Mouse (Mus musculus) heart, embryonic 10.5 days (tissue): ENCODE data around the gene AC109138.7. TPM values are rescaled to one million over a fixed set of nuclear protein-coding genes. Genes with fewer than 3 reads are reported as not detected.

Source experiments
- DNase-seq: peaks from one replicate; pipeline ENCODE4 v3.0.0-alpha.2; 2017; ENCODE audit warnings: low spot score
- H3K27ac ChIP-seq: fragments of 300-500 bp; sonication (generic); 2 replicates; pipeline ENCODE4 v1.5.1; 2016; ENCODE audit warnings: mild to moderate bottlenecking
- H3K27me3 ChIP-seq: fragments of 300-500 bp; sonication (generic); 2 replicates; pipeline ENCODE4 v1.6.1; 2016; ENCODE audit warnings: mild to moderate bottlenecking; ENCODE audit not compliant: poor library complexity, insufficient read depth, severe bottlenecking
- H3K36me3 ChIP-seq: fragments of 300-500 bp; sonication (generic); 2 replicates; pipeline ENCODE4 v1.6.1; 2016; ENCODE audit warnings: mild to moderate bottlenecking, moderate library complexity
- H3K4me1 ChIP-seq: fragments of 300-500 bp; sonication (generic); 2 replicates; pipeline ENCODE4 v1.6.1; 2016; ENCODE audit warnings: mild to moderate bottlenecking
- H3K4me3 ChIP-seq: fragments of 300-500 bp; sonication (generic); 2 replicates; pipeline ENCODE4 v1.5.1; 2016; ENCODE audit warnings: mild to moderate bottlenecking, moderate library complexity
- H3K9me3 ChIP-seq: fragments of 300-500 bp; sonication (generic); 2 replicates; pipeline ENCODE4 v1.6.1; 2016; ENCODE audit warnings: mild to moderate bottlenecking, moderate library complexity
- WGBS: fragments of 180-500 bp; shearing (Covaris S2); methylation state at CpG from one replicate; pipeline ENCODE4 v1.1.7; 2016; 5-methylcytosine and 5-hydroxymethylcytosine counted together
- polyA plus RNA-seq: library from polyadenylated mRNA; unstranded; fragments of >200 nt; fragmentation: Nextera tagmentation; extraction: Ambion mirVana; gene quantifications from 2 replicates; pipeline ENCODE4 v1.2.1, GENCODE M21; 2016

AC109138.7 gene
- polyA plus RNA-seq, 1 experiment from 2014 or later: not detected

- 0 out of 2 replicates have a peak overlapping the region, but pooled peaks have one; percentile 2 for H3K27ac ChIP-seq
- 0 out of 2 replicates have a peak, but pooled peaks cover 2% of the 10 kb centered on the region for H3K36me3 ChIP-seq
- peaks cover 34% of the 10 kb centered on the region for H3K27me3 ChIP-seq
- 54% methylated on average over 5 of the region's 5 CpGs for WGBS
- no peaks in the 10 kb centered on the region for H3K9me3 ChIP-seq
- DNase-seq: no peak
- H3K4me3 ChIP-seq: no peak overlapping the region
- peaks cover 25% of the 10 kb centered on the region for H3K4me1 ChIP-seq
Observed at GRCm38 (mm10) chr19:4227446-4227845, 13.3 kb downstream of the AC109138.7 start.

- DNase-seq: no peak
- no peaks in the 10 kb centered on the region for H3K36me3 ChIP-seq
- H3K4me3 ChIP-seq: no peak overlapping the region
- peaks cover 31% of the 10 kb centered on the region for H3K27me3 ChIP-seq
- H3K9me3 ChIP-seq: no peaks in the 10 kb centered on the region
- WGBS: 22% methylated on average over 8 of the region's 8 CpGs
- H3K27ac ChIP-seq: peak overlapping the region; percentile 2; the same call in 1 of the 2 replicates
- H3K4me1 ChIP-seq: peaks cover 27% of the 10 kb centered on the region
Observed at GRCm38 (mm10) chr19:4227894-4228678, 13.9 kb downstream of the AC109138.7 start.

GRCm38 (mm10) chr19:4228891-4229290, 14.7 kb downstream of the AC109138.7 start:
- no peak overlapping the region for H3K4me3 ChIP-seq
- no peaks in the 10 kb centered on the region for H3K36me3 ChIP-seq
- WGBS: 75% methylated on average over 4 of the region's 4 CpGs
- no peak for DNase-seq
- H3K4me1 ChIP-seq: peaks cover 27% of the 10 kb centered on the region
- H3K9me3 ChIP-seq: no peaks in the 10 kb centered on the region
- no peak overlapping the region for H3K27ac ChIP-seq
- H3K27me3 ChIP-seq: peaks cover 31% of the 10 kb centered on the region

- Histone ChIP-seq H3K27me3 (peaks cover 31% of the 10 kb centered on the region), H3K9me3 (no peaks in the 10 kb centered on the region), H3K36me3 (no peaks in the 10 kb centered on the region), H3K27ac (peak overlapping the region; percentile 60; the same call in 1 of the 2 replicates), H3K4me3 (no peak overlapping the region), H3K4me1 (peaks cover 27% of the 10 kb centered on the region)
- WGBS: 33% methylated on average over 9 of the region's 9 CpGs
- no peak for DNase-seq
Observed at GRCm38 (mm10) chr19:4229451-4230076, 15.4 kb downstream of the AC109138.7 start.

GRCm38 (mm10) chr19:4230415-4230814, 16.3 kb downstream of the AC109138.7 start:
- peak overlapping the region; percentile 36 for H3K27ac ChIP-seq
- WGBS: 68% methylated on average over 8 of the region's 8 CpGs
- peaks cover 31% of the 10 kb centered on the region for H3K27me3 ChIP-seq

GRCm38 (mm10) chr19:4231253-4232185, 17.4 kb downstream of the AC109138.7 start, which contains the start of gene Pold4:
Gene Pold4 (plus strand): TSS chr19:4231899.
- Histone ChIP-seq H3K27me3 (peaks cover 31% of the 10 kb centered on the region), H3K4me1 (peaks cover 27% of the 10 kb centered on the region), H3K27ac (peak within 1 kb of the TSS; percentile 83), H3K4me3 (peak within 1 kb of the TSS; percentile 63), H3K9me3 (no peaks in the 10 kb centered on the region), H3K36me3 (no peaks in the 10 kb centered on the region)
- DNase-seq: peak; percentile 98
- WGBS: 12% methylated on average over 26 of the region's 26 CpGs

More at GRCm38 (mm10) chr19:4230415-4230814, 16.3 kb downstream of the AC109138.7 start:
- Histone ChIP-seq H3K4me3 (no peak overlapping the region), H3K4me1 (peaks cover 27% of the 10 kb centered on the region), H3K9me3 (no peaks in the 10 kb centered on the region), H3K36me3 (no peaks in the 10 kb centered on the region)
- no peak for DNase-seq

GRCm38 (mm10) chr19:4232186-4232572, 18.0 kb downstream of the AC109138.7 start:
- Histone ChIP-seq H3K9me3 (no peaks in the 10 kb centered on the region), H3K4me1 (peaks cover 27% of the 10 kb centered on the region), H3K4me3 (peak overlapping the region; percentile 63), H3K36me3 (no peaks in the 10 kb centered on the region), H3K27me3 (peaks cover 25% of the 10 kb centered on the region), H3K27ac (peak overlapping the region; percentile 83)
- no peak for DNase-seq
- WGBS: 48% methylated on average over 2 of the region's 2 CpGs

- no peaks in the 10 kb centered on the region for H3K36me3 ChIP-seq
- no peak overlapping the region for H3K4me3 ChIP-seq
- no peak for DNase-seq
- no peak overlapping the region for H3K27ac ChIP-seq
- H3K9me3 ChIP-seq: no peaks in the 10 kb centered on the region
- peaks cover 27% of the 10 kb centered on the region for H3K4me1 ChIP-seq
- 79% methylated on average over 7 of the region's 7 CpGs for WGBS
- peaks cover 21% of the 10 kb centered on the region for H3K27me3 ChIP-seq
Observed at GRCm38 (mm10) chr19:4232651-4233050, 18.5 kb downstream of the AC109138.7 start.

GRCm38 (mm10) chr19:4234548-4234947, 20.4 kb downstream of the AC109138.7 start:
- Histone ChIP-seq H3K27ac (no peak overlapping the region), H3K4me3 (no peak overlapping the region), H3K9me3 (no peaks in the 10 kb centered on the region), H3K36me3 (no peaks in the 10 kb centered on the region), H3K4me1 (peaks cover 29% of the 10 kb centered on the region), H3K27me3 (peaks cover 10% of the 10 kb centered on the region)
- no peak for DNase-seq
- WGBS: 71% methylated on average over 4 of the region's 4 CpGs

GRCm38 (mm10) chr19:4240247-4240668, 26.1 kb downstream of the AC109138.7 start:
- H3K4me1 ChIP-seq: peaks cover 6% of the 10 kb centered on the region; the same call in 1 of the 2 replicates
- no peaks in the 10 kb centered on the region for H3K9me3 ChIP-seq
- H3K36me3 ChIP-seq: no peaks in the 10 kb centered on the region
- WGBS: 68% methylated on average over 8 of the region's 8 CpGs
- no peak overlapping the region for H3K4me3 ChIP-seq
- no peak for DNase-seq
- no peak overlapping the region for H3K27ac ChIP-seq
- no peaks in the 10 kb centered on the region for H3K27me3 ChIP-seq

- Histone ChIP-seq H3K9me3 (no peaks in the 10 kb centered on the region), H3K4me3 (no peak overlapping the region), H3K27me3 (no peaks in the 10 kb centered on the region), H3K4me1 (peaks cover 6% of the 10 kb centered on the region; the same call in 1 of the 2 replicates), H3K27ac (no peak overlapping the region), H3K36me3 (no peaks in the 10 kb centered on the region)
- DNase-seq: no peak
- 54% methylated on average over 3 of the region's 3 CpGs for WGBS
Observed at GRCm38 (mm10) chr19:4242416-4242815, 28.3 kb downstream of the AC109138.7 start.

- 72% methylated on average over 6 of the region's 6 CpGs for WGBS
Observed at GRCm38 (mm10) chr19:4244775-4245174, 30.6 kb downstream of the AC109138.7 start.

More at GRCm38 (mm10) chr19:4244775-4245174, 30.6 kb downstream of the AC109138.7 start:
- H3K27me3 ChIP-seq: no peaks in the 10 kb centered on the region
- H3K9me3 ChIP-seq: no peaks in the 10 kb centered on the region
- DNase-seq: no peak
- H3K4me1 ChIP-seq: peaks cover under 1% of the 10 kb centered on the region; the same call in 1 of the 2 replicates
- no peak overlapping the region for H3K4me3 ChIP-seq
- H3K27ac ChIP-seq: no peak overlapping the region
- no peaks in the 10 kb centered on the region for H3K36me3 ChIP-seq
